Mouse (Mus musculus) forebrain, embryonic 14.5 days (tissue): Measurements from ENCODE around the gene 3110009E18Rik. TPM values are rescaled to one million over a fixed set of nuclear protein-coding genes. Genes with fewer than 3 reads are reported as not detected.

Experiments
- ATAC-seq: fragments of 200-750 bp; cut with Nextera tagmentation; 2 replicates; pipeline ENCODE4 v1.8.0; 2017; ENCODE audit warnings: mild to moderate bottlenecking, moderate library complexity
- DNase-seq: peaks from one replicate; pipeline ENCODE4 v3.0.0-alpha.2; 2015; ENCODE audit warnings: low spot score
- H3K27ac ChIP-seq: fragments of 300-500 bp; sonication (generic); 2 replicates; pipeline ENCODE4 v1.5.1; 2014; ENCODE audit warnings: low read depth, mild to moderate bottlenecking, control low read depth, low read length, moderate library complexity
- H3K27me3 ChIP-seq: fragments of 300-500 bp; sonication (generic); replicated peaks from 2 replicates; pipeline ENCODE4 v1.6.1; 2014; ENCODE audit warnings: low read length, control low read depth, mixed read lengths; ENCODE audit not compliant: control insufficient read depth, insufficient read depth
- H3K36me3 ChIP-seq: fragments of 300-500 bp; sonication (generic); 2 replicates; pipeline ENCODE4 v1.6.1; 2014; ENCODE audit warnings: low read length, control low read depth; ENCODE audit not compliant: control insufficient read depth, insufficient read depth
- H3K4me1 ChIP-seq: fragments of 300-500 bp; sonication (generic); 2 replicates; pipeline ENCODE4 v1.6.1; 2014; ENCODE audit warnings: antibody characterized with exemption, low read length, control low read depth; ENCODE audit not compliant: control insufficient read depth, insufficient read depth
- H3K4me2 ChIP-seq: fragments of 300-500 bp; sonication (generic); 2 replicates; pipeline ENCODE4 v1.6.1; 2014; ENCODE audit warnings: mild to moderate bottlenecking, control low read depth, low read length
- H3K4me3 ChIP-seq: fragments of 300-500 bp; sonication (generic); 2 replicates; pipeline ENCODE4 v1.5.1; 2014; ENCODE audit warnings: low read depth, low read length, control low read depth
- H3K9ac ChIP-seq: fragments of 300-500 bp; sonication (generic); 2 replicates; pipeline ENCODE4 v1.6.1; 2014; ENCODE audit warnings: mild to moderate bottlenecking, low read length, control low read depth, moderate library complexity
- H3K9me3 ChIP-seq: fragments of 300-500 bp; sonication (generic); replicated peaks from 2 replicates; pipeline ENCODE4 v1.6.1; 2016; ENCODE audit warnings: low read length, control low read depth, mixed read lengths; ENCODE audit not compliant: control insufficient read depth
- WGBS: fragments of 180-500 bp; shearing (Covaris S2); extraction: QIAGEN DNeasy Blood & Tissue Kit; methylation state at CpG from one replicate; pipeline ENCODE4 v1.1.7; 2014; 5-methylcytosine and 5-hydroxymethylcytosine counted together
- polyA plus RNA-seq: library from polyadenylated mRNA; unstranded; fragments of >200 nt; fragmentation: Nextera tagmentation; extraction: Ambion mirVana; gene quantifications from 2 replicates; pipeline ENCODE4 v1.2.1, GENCODE M21; 2014

Gene 3110009E18Rik
- polyA plus RNA-seq, 1 experiment from 2014 or later: 27.3 TPM

- H3K27me3 ChIP-seq: no peaks in the 10 kb centered on the region
- no peaks in the 10 kb centered on the region for H3K36me3 ChIP-seq
- 62% methylated on average over 5 of the region's 5 CpGs for WGBS
- no peaks in the 10 kb centered on the region for H3K4me1 ChIP-seq
- H3K9me3 ChIP-seq: no peaks in the 10 kb centered on the region
- peak; percentile 73 for DNase-seq
- ATAC-seq: peak; percentile 74
- H3K4me2 ChIP-seq: no peak overlapping the region
- no peak overlapping the region for H3K4me3 ChIP-seq
- H3K27ac ChIP-seq: no peak overlapping the region
- H3K9ac ChIP-seq: no peak overlapping the region
Measured at GRCm38 (mm10) chr1:120171819-120172521, 51.0 kb downstream of the 3110009E18Rik start.

GRCm38 (mm10) chr1:120174991-120175390 lies 54.0 kb downstream of the 3110009E18Rik start:
- Histone ChIP-seq H3K27ac (no peak overlapping the region), H3K9ac (no peak overlapping the region), H3K27me3 (no peaks in the 10 kb centered on the region), H3K4me1 (no peaks in the 10 kb centered on the region), H3K36me3 (no peaks in the 10 kb centered on the region), H3K4me3 (no peak overlapping the region), H3K4me2 (no peak overlapping the region), H3K9me3 (no peaks in the 10 kb centered on the region)
- no peak for ATAC-seq
- 88% methylated on average over 4 of the region's 4 CpGs for WGBS
- DNase-seq: no peak

GRCm38 (mm10) chr1:120176313-120176712 lies 55.3 kb downstream of the 3110009E18Rik start:
- H3K27ac ChIP-seq: no peak overlapping the region
- 72% methylated on average over 14 of the region's 14 CpGs for WGBS
- H3K27me3 ChIP-seq: no peaks in the 10 kb centered on the region
- no peak overlapping the region for H3K9ac ChIP-seq
- H3K4me1 ChIP-seq: no peaks in the 10 kb centered on the region
- H3K4me2 ChIP-seq: no peak overlapping the region
- peak; percentile 20 for DNase-seq
- no peaks in the 10 kb centered on the region for H3K36me3 ChIP-seq
- no peak; the same call in 1 of the 2 replicates for ATAC-seq
- no peak overlapping the region for H3K4me3 ChIP-seq
- H3K9me3 ChIP-seq: no peaks in the 10 kb centered on the region

GRCm38 (mm10) chr1:120177141-120177540 lies 56.2 kb downstream of the 3110009E18Rik start:
- Histone ChIP-seq H3K27ac (no peak overlapping the region), H3K4me1 (no peaks in the 10 kb centered on the region), H3K9me3 (no peaks in the 10 kb centered on the region), H3K4me2 (no peak overlapping the region), H3K4me3 (no peak overlapping the region), H3K36me3 (no peaks in the 10 kb centered on the region), H3K27me3 (no peaks in the 10 kb centered on the region), H3K9ac (no peak overlapping the region)
- 89% methylated on average over 8 of the region's 8 CpGs for WGBS
- DNase-seq (no peak), ATAC-seq (no peak)

GRCm38 (mm10) chr1:120186204-120186603 lies 65.2 kb downstream of the 3110009E18Rik start:
- ATAC-seq (peak; percentile 38; the same call in 1 of the 2 replicates), DNase-seq (no peak)
- Histone ChIP-seq H3K27me3 (no peaks in the 10 kb centered on the region), H3K4me1 (no peaks in the 10 kb centered on the region), H3K4me3 (no peak overlapping the region), H3K27ac (no peak overlapping the region), H3K36me3 (no peaks in the 10 kb centered on the region), H3K9ac (no peak overlapping the region), H3K4me2 (no peak overlapping the region), H3K9me3 (no peaks in the 10 kb centered on the region)
- 43% methylated on average over 6 of the region's 6 CpGs for WGBS

- Histone ChIP-seq H3K4me1 (no peaks in the 10 kb centered on the region), H3K9me3 (no peaks in the 10 kb centered on the region), H3K27ac (no peak overlapping the region), H3K36me3 (no peaks in the 10 kb centered on the region), H3K27me3 (no peaks in the 10 kb centered on the region), H3K9ac (no peak overlapping the region), H3K4me2 (peak overlapping the region; percentile 12; the same call in 1 of the 2 replicates), H3K4me3 (no peak overlapping the region)
- peak; percentile 46 for DNase-seq
- WGBS: 10% methylated on average over 9 of the region's 9 CpGs
- peak; percentile 68 for ATAC-seq
Measured at GRCm38 (mm10) chr1:120186655-120187054, 65.7 kb downstream of the 3110009E18Rik start.

- Histone ChIP-seq H3K27me3 (no peaks in the 10 kb centered on the region), H3K4me1 (no peaks in the 10 kb centered on the region), H3K4me3 (no peak overlapping the region), H3K4me2 (peak overlapping the region; percentile 12; the same call in 1 of the 2 replicates), H3K9ac (no peak overlapping the region), H3K36me3 (no peaks in the 10 kb centered on the region), H3K27ac (no peak overlapping the region), H3K9me3 (no peaks in the 10 kb centered on the region)
- ATAC-seq (peak; percentile 83), DNase-seq (peak; percentile 74)
- WGBS: 17% methylated on average over 7 of the region's 7 CpGs
Measured at GRCm38 (mm10) chr1:120187059-120187458, 66.1 kb downstream of the 3110009E18Rik start.

GRCm38 (mm10) chr1:120189206-120189605 lies 68.2 kb downstream of the 3110009E18Rik start:
- 54% methylated on average over 6 of the region's 6 CpGs for WGBS
- H3K9ac ChIP-seq: no peak overlapping the region
- no peaks in the 10 kb centered on the region for H3K27me3 ChIP-seq
- DNase-seq (no peak), ATAC-seq (no peak)
- no peaks in the 10 kb centered on the region for H3K9me3 ChIP-seq
- H3K4me3 ChIP-seq: no peak overlapping the region
- no peaks in the 10 kb centered on the region for H3K4me1 ChIP-seq
- no peak overlapping the region for H3K4me2 ChIP-seq
- no peaks in the 10 kb centered on the region for H3K36me3 ChIP-seq
- no peak overlapping the region for H3K27ac ChIP-seq

GRCm38 (mm10) chr1:120190300-120190699 lies 69.3 kb downstream of the 3110009E18Rik start:
- Histone ChIP-seq H3K4me1 (no peaks in the 10 kb centered on the region), H3K4me3 (no peak overlapping the region), H3K27me3 (no peaks in the 10 kb centered on the region), H3K36me3 (no peaks in the 10 kb centered on the region), H3K9me3 (no peaks in the 10 kb centered on the region), H3K27ac (no peak overlapping the region), H3K9ac (no peak overlapping the region), H3K4me2 (no peak overlapping the region)
- DNase-seq (no peak), ATAC-seq (no peak)
- WGBS: 96% methylated on average over 2 of the region's 2 CpGs
